Mouse (Mus musculus): ENCODE results near the gene Tfe3. TPM values are rescaled to one million over a fixed set of nuclear protein-coding genes. Genes with fewer than 3 reads are reported as not detected.
A peak's percentile ranks its signal among the peaks of the same experiment; 100 is the strongest.
"Not testable (repeated sequence)": the region's sequence is repeated elsewhere in the genome, so short reads cannot be mapped to it uniquely, and the experiment has no call there.

Gene Tfe3
- polyA plus RNA-seq, 1 experiment from 2014 or later: 16.6 TPM

DNA sequence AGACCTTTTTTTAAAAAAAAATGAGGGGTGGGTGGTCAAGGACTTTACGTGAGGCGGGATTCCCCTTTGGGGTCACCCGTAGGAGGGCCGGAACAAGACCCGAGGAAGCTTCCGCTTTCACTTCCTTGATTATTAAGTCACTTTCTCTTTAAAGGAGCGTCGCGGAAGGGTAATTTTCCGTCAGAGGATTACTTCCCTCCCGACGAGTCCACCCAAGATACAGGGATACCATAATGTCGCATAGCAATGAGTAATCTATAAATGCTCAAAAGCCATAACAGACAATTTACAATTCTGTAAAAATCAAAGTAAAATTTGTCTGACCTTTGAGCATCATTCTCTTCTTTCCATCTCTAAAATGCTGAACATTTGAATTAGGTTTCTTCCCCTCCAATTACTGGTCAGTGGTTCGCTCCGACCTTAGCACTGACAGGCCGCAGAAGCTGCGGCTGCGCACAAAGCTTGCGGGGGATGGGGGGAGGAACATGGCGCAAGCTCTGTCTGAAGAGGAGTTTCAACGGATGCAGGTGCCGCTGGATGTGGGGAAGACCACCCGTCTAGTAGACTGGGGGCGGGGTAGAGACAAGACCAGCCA, 27.3 kb downstream of the Tfe3 start, which contains the start of gene Gripap1:
Gripap1 (plus strand) TSS at position 224 of the 595 bp plus-strand sequence.
- peak within 1 kb of the TSS; percentile 52 for H3K9ac ChIP-seq (replicated peaks; ENCODE audit: low read depth, low read length)
- no peaks in the 10 kb centered on the region for H3K27me3 ChIP-seq (ENCODE audit: control insufficient read depth, insufficient read depth, low read length)
- H3K4me1 ChIP-seq (ENCODE audit: control insufficient read depth, insufficient read depth, low read length): no peaks in the 10 kb centered on the region
- H3K27ac ChIP-seq (ENCODE audit: low read depth, low read length): peak within 1 kb of the TSS; percentile 16; the same call in 1 of the 2 replicates
- no peaks in the 10 kb centered on the region for H3K36me3 ChIP-seq (ENCODE audit: control insufficient read depth, insufficient read depth, low read length)
- WGBS: 16% methylated on average over 24 of the region's 24 CpGs
- H3K4me3 ChIP-seq (ENCODE audit: low read depth, low read length): peak within 1 kb of the TSS; percentile 45
- H3K4me2 ChIP-seq (ENCODE audit: low read depth, low read length): peak within 1 kb of the TSS; percentile 52
- no peaks in the 10 kb centered on the region for H3K9me3 ChIP-seq (ENCODE audit: control insufficient read depth, low read length)
- ATAC-seq (ENCODE audit: low read depth): peak; percentile 94

DNA sequence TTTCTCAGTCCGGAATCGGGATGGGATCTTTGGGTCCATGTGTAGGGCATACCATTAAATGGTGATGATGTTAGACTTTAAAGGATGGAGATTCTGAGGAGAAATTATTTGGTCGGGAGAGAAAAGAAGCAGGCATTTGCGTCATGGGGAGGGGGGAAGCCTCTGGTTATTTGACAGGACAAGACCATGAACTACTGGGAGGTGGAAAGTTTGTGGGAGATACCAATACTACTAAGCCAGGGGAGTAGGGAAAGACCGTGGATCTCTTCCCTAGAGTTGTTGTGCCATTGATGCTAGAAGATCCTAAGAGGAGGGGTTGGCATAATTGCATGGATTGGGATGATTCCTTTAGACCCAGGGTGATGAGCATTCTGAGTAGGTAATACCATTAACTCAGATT, 27.9 kb downstream of the Tfe3 start:
- Histone ChIP-seq H3K4me1 (ENCODE audit: control insufficient read depth, insufficient read depth, low read length) (no peaks in the 10 kb centered on the region), H3K4me3 (ENCODE audit: low read depth, low read length) (peak overlapping the region; percentile 45), H3K27me3 (ENCODE audit: control insufficient read depth, insufficient read depth, low read length) (no peaks in the 10 kb centered on the region), H3K9ac (replicated peaks; ENCODE audit: low read depth, low read length) (peak overlapping the region; percentile 52), H3K36me3 (ENCODE audit: control insufficient read depth, insufficient read depth, low read length) (no peaks in the 10 kb centered on the region), H3K27ac (ENCODE audit: low read depth, low read length) (no peak overlapping the region), H3K9me3 (ENCODE audit: control insufficient read depth, low read length) (no peaks in the 10 kb centered on the region), H3K4me2 (ENCODE audit: low read depth, low read length) (peak overlapping the region; percentile 42)
- 16% methylated on average over 5 of the region's 5 CpGs for WGBS
- no peak for ATAC-seq (ENCODE audit: low read depth)

DNA sequence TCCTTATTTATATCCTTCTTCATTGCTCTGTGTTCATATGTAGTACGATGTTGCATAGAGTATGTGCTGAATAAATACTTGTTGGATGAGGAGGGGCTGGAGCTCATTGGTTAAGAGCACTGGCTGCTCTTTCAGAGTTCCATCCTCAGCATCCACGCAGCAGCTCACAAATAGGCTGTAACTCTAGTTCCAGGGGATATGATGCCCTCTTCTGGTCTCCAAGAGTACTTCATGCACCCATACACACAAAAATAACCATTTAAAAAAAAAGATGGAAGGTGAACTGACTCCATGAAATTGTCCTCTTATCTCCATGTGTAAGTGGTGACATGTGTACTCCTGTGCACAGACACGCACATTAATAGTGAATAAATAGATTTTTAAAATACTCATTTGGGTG, 31.0 kb downstream of the Tfe3 start:
- 46% methylated on average over 3 of the region's 3 CpGs for WGBS

DNA sequence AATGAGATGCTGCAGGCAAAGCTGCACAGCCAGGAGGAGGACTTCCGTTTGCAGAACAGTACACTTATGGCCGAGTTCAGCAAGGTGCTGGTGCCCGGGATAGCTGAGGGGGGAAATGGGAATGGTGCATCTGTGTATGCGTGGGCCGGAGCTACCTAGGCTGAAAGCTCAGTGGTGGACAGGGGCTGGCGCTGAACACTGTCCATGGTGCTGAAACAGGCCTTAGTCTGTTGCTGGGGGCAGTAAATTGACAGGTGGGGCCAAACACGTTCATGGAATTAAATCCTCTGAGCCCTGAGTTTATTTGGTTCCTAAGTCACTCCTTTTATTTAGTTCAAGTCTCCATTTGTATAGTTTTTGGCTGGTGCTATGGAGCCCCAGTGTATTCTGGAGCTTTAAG, 32.7 kb downstream of the Tfe3 start:
- Histone ChIP-seq H3K36me3 (ENCODE audit: control insufficient read depth, insufficient read depth, low read length) (no peaks in the 10 kb centered on the region), H3K27me3 (ENCODE audit: control insufficient read depth, insufficient read depth, low read length) (no peaks in the 10 kb centered on the region), H3K4me2 (ENCODE audit: low read depth, low read length) (no peak overlapping the region), H3K9me3 (ENCODE audit: control insufficient read depth, low read length) (no peaks in the 10 kb centered on the region), H3K27ac (ENCODE audit: low read depth, low read length) (no peak overlapping the region), H3K4me3 (ENCODE audit: low read depth, low read length) (no peak overlapping the region), H3K4me1 (ENCODE audit: control insufficient read depth, insufficient read depth, low read length) (no peaks in the 10 kb centered on the region), H3K9ac (replicated peaks; ENCODE audit: low read depth, low read length) (no peak overlapping the region)
- ATAC-seq (ENCODE audit: low read depth): no peak
- WGBS: 36% methylated on average over 7 of the region's 7 CpGs

More for the DNA sequence above, 31.0 kb downstream of the Tfe3 start:
- ATAC-seq (ENCODE audit: low read depth): no peak
- no peak overlapping the region for H3K27ac ChIP-seq (ENCODE audit: low read depth, low read length)
- H3K9me3 ChIP-seq (ENCODE audit: control insufficient read depth, low read length): no peaks in the 10 kb centered on the region
- H3K4me1 ChIP-seq (ENCODE audit: control insufficient read depth, insufficient read depth, low read length): no peaks in the 10 kb centered on the region
- no peaks in the 10 kb centered on the region for H3K27me3 ChIP-seq (ENCODE audit: control insufficient read depth, insufficient read depth, low read length)
- H3K36me3 ChIP-seq (ENCODE audit: control insufficient read depth, insufficient read depth, low read length): no peaks in the 10 kb centered on the region
- no peak overlapping the region for H3K4me2 ChIP-seq (ENCODE audit: low read depth, low read length)
- no peak overlapping the region for H3K4me3 ChIP-seq (ENCODE audit: low read depth, low read length)
- no peak overlapping the region for H3K9ac ChIP-seq (replicated peaks; ENCODE audit: low read depth, low read length)

DNA sequence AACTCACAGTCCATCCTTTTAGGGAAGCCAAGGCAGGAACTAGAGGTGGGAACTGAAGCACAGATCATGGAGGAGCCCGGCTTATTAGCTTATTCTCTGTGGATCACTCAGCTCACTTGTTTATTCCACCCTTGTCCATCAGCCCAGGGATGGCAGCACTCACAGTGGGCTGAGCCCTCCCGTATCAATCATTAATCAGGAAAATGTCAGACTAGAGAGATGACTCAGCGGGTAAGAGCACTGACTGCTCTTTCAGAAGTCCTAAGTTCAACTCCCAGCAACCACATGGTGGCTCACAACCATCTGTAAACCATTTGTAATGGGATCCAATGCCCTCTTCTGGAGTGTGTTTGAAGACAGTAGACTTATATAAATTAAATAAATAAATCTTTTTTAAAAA, 35.0 kb downstream of the Tfe3 start:
- no peak overlapping the region for H3K27ac ChIP-seq (ENCODE audit: low read depth, low read length)
- no peaks in the 10 kb centered on the region for H3K27me3 ChIP-seq (ENCODE audit: control insufficient read depth, insufficient read depth, low read length)
- H3K9ac ChIP-seq (replicated peaks; ENCODE audit: low read depth, low read length): no peak overlapping the region
- no peak overlapping the region for H3K4me3 ChIP-seq (ENCODE audit: low read depth, low read length)
- H3K36me3 ChIP-seq (ENCODE audit: control insufficient read depth, insufficient read depth, low read length): no peaks in the 10 kb centered on the region
- H3K4me2 ChIP-seq (ENCODE audit: low read depth, low read length): no peak overlapping the region
- no peak for ATAC-seq (ENCODE audit: low read depth)
- no peaks in the 10 kb centered on the region for H3K4me1 ChIP-seq (ENCODE audit: control insufficient read depth, insufficient read depth, low read length)
- H3K9me3 ChIP-seq (ENCODE audit: control insufficient read depth, low read length): no peaks in the 10 kb centered on the region
- WGBS: 79% methylated on average over 3 of the region's 3 CpGs

DNA sequence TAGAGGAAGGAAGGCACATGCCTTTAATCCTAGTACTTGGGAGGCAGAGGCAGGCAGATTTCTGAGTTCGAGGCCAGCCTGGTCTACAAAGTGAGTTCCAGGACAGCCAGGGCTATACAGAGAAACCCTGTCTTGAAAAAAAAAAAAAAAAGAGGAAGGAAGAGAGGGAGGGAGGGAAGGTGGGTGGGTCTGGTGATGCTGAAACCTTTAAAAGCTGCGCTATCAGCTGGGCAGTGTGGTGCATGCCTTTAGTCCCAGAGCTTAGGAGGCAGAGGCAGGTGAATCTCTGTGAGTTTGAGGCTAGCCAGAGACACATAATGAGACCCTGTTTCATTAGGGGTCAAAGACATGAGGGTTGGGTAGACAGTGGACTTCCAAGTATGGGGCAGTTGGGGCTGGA, 39.8 kb downstream of the Tfe3 start:
- H3K27ac ChIP-seq (ENCODE audit: low read depth, low read length); H3K9ac ChIP-seq (replicated peaks; ENCODE audit: low read depth, low read length); H3K4me1 ChIP-seq (ENCODE audit: control insufficient read depth, insufficient read depth, low read length); H3K36me3 ChIP-seq (ENCODE audit: control insufficient read depth, insufficient read depth, low read length); H3K4me3 ChIP-seq (ENCODE audit: low read depth, low read length); H3K9me3 ChIP-seq (ENCODE audit: control insufficient read depth, low read length); H3K27me3 ChIP-seq (ENCODE audit: control insufficient read depth, insufficient read depth, low read length); ATAC-seq (ENCODE audit: low read depth); H3K4me2 ChIP-seq (ENCODE audit: low read depth, low read length): not testable (repeated sequence)
- 91% methylated on average over 2 of the region's 2 CpGs for WGBS

DNA sequence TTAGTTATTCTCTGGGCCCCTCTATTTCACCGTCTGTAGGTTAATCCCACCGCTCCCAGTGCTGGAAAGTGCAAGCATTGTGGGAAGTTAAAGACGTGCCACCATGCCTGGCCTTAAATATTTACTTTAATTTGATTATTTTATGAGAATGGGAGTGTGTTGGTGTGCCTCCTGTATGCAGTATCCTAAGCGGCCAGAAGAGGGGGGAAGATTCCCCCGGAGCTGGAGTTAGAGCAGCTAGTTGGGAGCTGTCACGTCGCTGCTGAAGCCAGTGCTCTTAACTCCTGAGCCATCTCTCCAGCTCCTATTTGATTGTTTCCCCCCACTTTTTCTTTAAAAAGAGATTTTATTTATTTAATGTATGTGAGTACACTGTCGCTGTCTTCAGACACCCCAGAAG, 52.7 kb downstream of the Tfe3 start:
- not testable (repeated sequence) for H3K27ac ChIP-seq (ENCODE audit: low read depth, low read length); H3K27me3 ChIP-seq (ENCODE audit: control insufficient read depth, insufficient read depth, low read length); H3K9me3 ChIP-seq (ENCODE audit: control insufficient read depth, low read length); H3K4me2 ChIP-seq (ENCODE audit: low read depth, low read length); H3K9ac ChIP-seq (replicated peaks; ENCODE audit: low read depth, low read length); H3K36me3 ChIP-seq (ENCODE audit: control insufficient read depth, insufficient read depth, low read length); ATAC-seq (ENCODE audit: low read depth); H3K4me1 ChIP-seq (ENCODE audit: control insufficient read depth, insufficient read depth, low read length); H3K4me3 ChIP-seq (ENCODE audit: low read depth, low read length)
- 50% methylated on average over 8 of the region's 8 CpGs for WGBS

DNA sequence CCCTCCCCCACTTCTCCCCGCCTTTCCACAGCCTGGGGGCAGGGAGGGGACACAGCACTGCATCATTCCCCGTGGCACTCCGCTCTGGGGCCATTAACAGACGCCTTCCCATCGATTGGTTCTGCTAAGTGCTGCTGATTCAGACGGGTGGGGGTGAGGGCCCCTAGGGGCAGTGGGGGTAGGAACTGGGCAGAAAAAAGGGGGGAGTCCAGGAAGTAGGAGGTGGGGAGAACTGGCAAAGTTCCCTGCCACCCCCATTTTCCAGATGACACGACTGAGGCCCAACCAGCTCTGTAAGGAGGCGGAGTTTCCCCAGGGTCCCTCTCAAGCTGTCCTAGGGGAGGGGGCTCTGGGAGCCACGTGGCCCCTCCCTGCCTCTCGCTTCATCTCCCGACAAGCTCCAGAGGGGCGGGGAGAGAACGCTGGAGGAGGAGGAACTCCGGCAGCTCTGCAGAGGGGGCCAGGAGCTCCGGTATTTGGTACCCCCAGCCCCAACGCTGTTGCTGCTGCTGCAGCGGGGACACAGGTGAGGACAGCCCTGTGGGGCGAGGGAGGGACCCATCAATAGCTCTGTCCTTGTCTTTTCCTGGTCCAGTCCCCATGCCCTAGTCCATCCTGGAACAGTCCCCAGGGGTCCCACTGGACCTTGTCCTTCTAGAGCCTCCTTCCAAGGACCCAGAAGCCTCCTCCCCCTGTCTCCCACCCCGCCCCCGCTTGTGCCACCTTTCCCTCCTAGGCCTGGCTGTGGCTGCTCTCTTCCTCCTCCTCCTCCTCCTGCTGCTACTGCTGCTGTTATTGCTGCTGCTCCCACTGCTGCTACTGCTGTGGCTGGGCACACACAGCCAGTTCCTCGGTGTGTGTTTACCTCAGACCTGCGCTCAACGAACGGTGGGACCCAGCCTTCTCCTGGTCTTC, 59.8 kb downstream of the Tfe3 start, which contains the start of gene Kcnd1:
Kcnd1 (plus strand) TSS at position 425 of the 915 bp plus-strand sequence.
- Histone ChIP-seq H3K4me3 (ENCODE audit: low read depth, low read length) (peak within 1 kb of the TSS; percentile 31), H3K9ac (replicated peaks; ENCODE audit: low read depth, low read length) (peak within 1 kb of the TSS; percentile 32), H3K9me3 (ENCODE audit: control insufficient read depth, low read length) (no peaks in the 10 kb centered on the region), H3K4me2 (ENCODE audit: low read depth, low read length) (peak within 1 kb of the TSS; percentile 48), H3K27ac (ENCODE audit: low read depth, low read length) (no peak within 1 kb of the TSS), H3K36me3 (ENCODE audit: control insufficient read depth, insufficient read depth, low read length) (no peaks in the 10 kb centered on the region), H3K27me3 (ENCODE audit: control insufficient read depth, insufficient read depth, low read length) (no peaks in the 10 kb centered on the region), H3K4me1 (ENCODE audit: control insufficient read depth, insufficient read depth, low read length) (no peaks in the 10 kb centered on the region)
- 19% methylated on average over 20 of the region's 24 CpGs for WGBS
- peak; percentile 65 for ATAC-seq (ENCODE audit: low read depth)
